Mouse (Mus musculus): ENCODE results near the gene Agxt2. TPM values are rescaled to one million over a fixed set of nuclear protein-coding genes. Genes with fewer than 3 reads are reported as not detected.

The Agxt2 gene
- polyA plus RNA-seq (2012): not detected in 2 replicates

GRCm38 (mm10) chr15:10358039-10358948 is at the start of gene Agxt2:
Gene Agxt2 (plus strand): TSS chr15:10358532.

GRCm38 (mm10) chr15:10325080-10325479 is 33.3 kb upstream of the Agxt2 start, which contains the start of gene Gm21973:
Gene Gm21973 (plus strand): TSS chr15:10325380.

Other genes with a start within 250 kb of the Agxt2 start
- not detected in 2 replicates for gene Prlr, start 181.3 kb upstream of the Agxt2 start, polyA plus RNA-seq (2012)
- gene Gm21973, start 33.2 kb upstream of the Agxt2 start, polyA plus RNA-seq (2012): not detected in 2 replicates
- 9.8 and 21.7 TPM in 2 replicates for gene Dnajc21, start 112.0 kb downstream of the Agxt2 start, polyA plus RNA-seq (2012)
- 82.4 and 118 TPM in 2 replicates for gene Brix1, start 127.4 kb downstream of the Agxt2 start, polyA plus RNA-seq (2012)
- 3.4 and 4.4 TPM in 2 replicates for gene Rad1, start 127.5 kb downstream of the Agxt2 start, polyA plus RNA-seq (2012)
- not detected in 2 replicates for gene Ttc23l, start 200.1 kb downstream of the Agxt2 start, polyA plus RNA-seq (2012)

All from megakaryocyte-erythroid progenitor cell, adult 5 weeks (primary cell).